Mouse (Mus musculus) heart, embryonic 11.5 days (tissue): ENCODE measurements around the gene Maml2. TPM values are rescaled to one million over a fixed set of nuclear protein-coding genes. Genes with fewer than 3 reads are reported as not detected.

ENCODE experiments used
- ATAC-seq: fragments of 200-750 bp; cut with Nextera tagmentation; replicated peaks from 2 replicates; pipeline ENCODE4 v1.8.0; 2017; ENCODE audit warnings: moderate library complexity; ENCODE audit not compliant: insufficient number of reproducible peaks, low FRiP score, low TSS enrichment
- H3K27ac ChIP-seq: fragments of 300-500 bp; sonication (generic); 2 replicates; pipeline ENCODE4 v1.5.1; 2014; ENCODE audit warnings: mild to moderate bottlenecking, low read depth, low read length
- H3K27me3 ChIP-seq: fragments of 300-500 bp; sonication (generic); 2 replicates; pipeline ENCODE4 v1.6.1; 2014; ENCODE audit warnings: mild to moderate bottlenecking, low read length, mixed read lengths; ENCODE audit not compliant: control insufficient read depth, insufficient read depth
- H3K36me3 ChIP-seq: fragments of 300-500 bp; sonication (generic); 2 replicates; pipeline ENCODE4 v1.6.1; 2014; ENCODE audit warnings: mild to moderate bottlenecking, low read length, moderate library complexity, mixed read lengths; ENCODE audit not compliant: control insufficient read depth, insufficient read depth
- H3K4me1 ChIP-seq: fragments of 300-500 bp; sonication (generic); 2 replicates; pipeline ENCODE4 v1.6.1; 2014; ENCODE audit warnings: low read length; ENCODE audit not compliant: control insufficient read depth, insufficient read depth
- H3K4me2 ChIP-seq: fragments of 300-500 bp; sonication (generic); 2 replicates; pipeline ENCODE4 v1.6.1; 2014; ENCODE audit warnings: mild to moderate bottlenecking, moderate library complexity
- H3K4me3 ChIP-seq: fragments of 300-500 bp; sonication (generic); 2 replicates; pipeline ENCODE4 v1.5.1; 2014; ENCODE audit warnings: low read depth, low read length
- H3K9ac ChIP-seq: fragments of 300-500 bp; sonication (generic); 2 replicates; pipeline ENCODE4 v1.6.1; 2014; ENCODE audit warnings: mild to moderate bottlenecking, low read depth, low read length, moderate library complexity
- H3K9me3 ChIP-seq: fragments of 300-500 bp; sonication (generic); replicated peaks from 2 replicates; pipeline ENCODE4 v1.6.1; 2016; ENCODE audit warnings: low read length; ENCODE audit not compliant: control insufficient read depth
- whole genome bisulfite sequencing: fragments of 180-500 bp; shearing (Covaris S2); extraction: QIAGEN DNeasy Blood & Tissue Kit; methylation state at CpG from one replicate; pipeline ENCODE4 v1.1.7; 2014; ENCODE audit not compliant: insufficient replicate concordance; 5-methylcytosine and 5-hydroxymethylcytosine counted together
- polyA plus RNA-seq: library from polyadenylated mRNA; unstranded; fragments of >200 nt; fragmentation: Nextera tagmentation; extraction: Ambion mirVana; gene quantifications from 2 replicates; pipeline ENCODE4 v1.2.1, GENCODE M21; 2014

The Maml2 gene
- polyA plus RNA-seq, 1 experiment from 2014 or later = 9.1 TPM

- H3K4me1 ChIP-seq = peaks cover 31% of the 10 kb centered on the region
- ATAC-seq = peak; percentile 90
- peak overlapping the region; percentile 83 for H3K9ac ChIP-seq
- H3K27me3 ChIP-seq = no peaks in the 10 kb centered on the region
- H3K4me3 ChIP-seq = peak overlapping the region; percentile 71
- peak overlapping the region; percentile 83 for H3K27ac ChIP-seq
- H3K9me3 ChIP-seq = no peaks in the 10 kb centered on the region
- under 1% methylated on average over 28 of the region's 28 CpGs for WGBS
- H3K36me3 ChIP-seq = no peaks in the 10 kb centered on the region
- H3K4me2 ChIP-seq = peak overlapping the region; percentile 97
Observed at GRCm38 (mm10) chr9:13296274-13297121, 1.3 kb upstream of the Maml2 start.

- H3K27ac ChIP-seq = peak overlapping the region; percentile 83
- H3K9me3 ChIP-seq = no peaks in the 10 kb centered on the region
- H3K4me3 ChIP-seq = peak overlapping the region; percentile 71
- H3K4me2 ChIP-seq = peak overlapping the region; percentile 97
- H3K9ac ChIP-seq = peak overlapping the region; percentile 83
- no peaks in the 10 kb centered on the region for H3K27me3 ChIP-seq
- peaks cover 38% of the 10 kb centered on the region for H3K4me1 ChIP-seq
- H3K36me3 ChIP-seq = no peaks in the 10 kb centered on the region
- no peak for ATAC-seq
- under 1% methylated on average over 12 of the region's 12 CpGs for WGBS
Observed at GRCm38 (mm10) chr9:13297122-13297667, 562 bp upstream of the Maml2 start.

GRCm38 (mm10) chr9:13298513-13298878, 739 bp downstream of the Maml2 start:
- Histone ChIP-seq H3K27ac (peak overlapping the region; percentile 83; the same call in 1 of the 2 replicates), H3K4me3 (peak overlapping the region; percentile 71), H3K4me2 (peak overlapping the region; percentile 97), H3K9ac (peak overlapping the region; percentile 83), H3K36me3 (no peaks in the 10 kb centered on the region), H3K9me3 (no peaks in the 10 kb centered on the region), H3K27me3 (no peaks in the 10 kb centered on the region), H3K4me1 (peaks cover 47% of the 10 kb centered on the region)
- no peak for ATAC-seq
- 14% methylated on average over 9 of the region's 9 CpGs for WGBS

- H3K4me1 ChIP-seq = peaks cover 54% of the 10 kb centered on the region
- 76% methylated on average over 6 of the region's 6 CpGs for WGBS
- no peaks in the 10 kb centered on the region for H3K27me3 ChIP-seq
- peak overlapping the region; percentile 97 for H3K4me2 ChIP-seq
- H3K4me3 ChIP-seq = peak overlapping the region; percentile 71
- no peak overlapping the region; the same call in 1 of the 2 replicates for H3K27ac ChIP-seq
- no peak for ATAC-seq
- H3K36me3 ChIP-seq = no peaks in the 10 kb centered on the region
- H3K9me3 ChIP-seq = no peaks in the 10 kb centered on the region
- H3K9ac ChIP-seq = peak overlapping the region; percentile 24; the same call in 1 of the 2 replicates
Observed at GRCm38 (mm10) chr9:13299190-13299589, 1.4 kb downstream of the Maml2 start.

GRCm38 (mm10) chr9:13300041-13300441, 2.3 kb downstream of the Maml2 start:
- Histone ChIP-seq H3K27ac (peak overlapping the region; percentile 36; the same call in 1 of the 2 replicates), H3K4me3 (peak overlapping the region; percentile 71; the same call in 1 of the 2 replicates), H3K4me2 (peak overlapping the region; percentile 97), H3K4me1 (peaks cover 59% of the 10 kb centered on the region), H3K36me3 (no peaks in the 10 kb centered on the region), H3K9ac (peak overlapping the region; percentile 52), H3K9me3 (no peaks in the 10 kb centered on the region), H3K27me3 (no peaks in the 10 kb centered on the region)
- ATAC-seq = no peak
- WGBS = 58% methylated on average over 3 of the region's 3 CpGs

GRCm38 (mm10) chr9:13300891-13301782, 3.4 kb downstream of the Maml2 start:
- Histone ChIP-seq H3K27ac (peak overlapping the region; percentile 36; the same call in 1 of the 2 replicates), H3K27me3 (no peaks in the 10 kb centered on the region), H3K4me2 (peak overlapping the region; percentile 97), H3K9me3 (no peaks in the 10 kb centered on the region), H3K9ac (peak overlapping the region; percentile 52; the same call in 1 of the 2 replicates), H3K4me1 (peaks cover 60% of the 10 kb centered on the region), H3K36me3 (no peaks in the 10 kb centered on the region), H3K4me3 (no peak overlapping the region)
- no peak for ATAC-seq
- 67% methylated on average over 9 of the region's 9 CpGs for WGBS

- 55% methylated on average over 6 of the region's 6 CpGs for WGBS
- H3K4me1 ChIP-seq = peaks cover 71% of the 10 kb centered on the region
Observed at GRCm38 (mm10) chr9:13302183-13302825, 4.5 kb downstream of the Maml2 start.

More at GRCm38 (mm10) chr9:13302183-13302825, 4.5 kb downstream of the Maml2 start:
- Histone ChIP-seq H3K36me3 (no peaks in the 10 kb centered on the region), H3K27me3 (no peaks in the 10 kb centered on the region), H3K4me3 (no peak overlapping the region), H3K4me2 (0 out of 2 replicates have a peak overlapping the region, but pooled peaks have one; percentile 14), H3K9ac (no peak overlapping the region), H3K27ac (no peak overlapping the region), H3K9me3 (no peaks in the 10 kb centered on the region)
- ATAC-seq = no peak
